Mouse (Mus musculus): ENCODE data around the gene Gm13030.
"Not testable (repeated sequence)": the region's sequence is repeated elsewhere in the genome, so short reads cannot be mapped to it uniquely, and the experiment has no call there.

The Gm13030 gene

DNA sequence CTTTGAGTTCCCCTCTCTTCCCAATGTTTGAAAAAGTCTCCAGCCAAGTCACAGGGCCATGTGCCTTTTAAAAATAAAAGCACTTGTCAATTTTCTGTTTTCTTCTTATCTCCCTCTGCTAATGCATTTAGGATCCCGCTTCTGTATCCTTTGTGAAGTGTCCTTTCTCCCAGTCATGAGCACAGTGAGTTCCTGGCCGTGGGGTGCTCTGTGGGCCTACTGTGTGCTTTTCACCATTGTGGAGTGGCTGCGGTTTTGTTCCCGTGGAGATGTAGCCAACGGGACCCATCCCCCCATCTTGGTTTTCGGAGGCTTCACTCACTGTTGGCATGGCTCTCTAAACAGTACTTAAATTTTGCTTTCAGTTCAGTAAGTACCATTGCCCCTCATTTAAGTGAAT is 7.8 kb downstream of the Gm13030 start:
- DNase-seq (ENCODE audit: low spot score) = no peak

DNA sequence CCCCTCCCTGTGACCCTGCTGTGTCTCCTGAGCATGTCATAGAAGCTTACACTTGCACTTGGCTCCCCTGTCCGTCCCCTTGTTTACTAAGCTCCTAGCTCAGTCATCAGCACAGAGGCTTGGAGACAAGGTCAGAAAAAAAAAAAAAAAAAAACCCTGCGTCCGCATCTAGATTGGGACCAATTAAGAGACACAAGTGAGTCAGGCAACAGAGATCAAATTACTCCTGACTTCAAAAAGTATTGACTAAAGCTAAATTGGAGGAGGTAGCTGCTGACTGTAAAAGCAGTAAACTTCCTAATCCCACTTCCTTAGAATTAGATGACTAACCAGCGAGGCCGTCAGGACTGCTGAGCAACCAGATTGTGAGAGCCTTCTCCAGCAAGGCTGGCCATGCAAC is 8.7 kb downstream of the Gm13030 start:
- no peak for DNase-seq (ENCODE audit: low spot score)

DNA sequence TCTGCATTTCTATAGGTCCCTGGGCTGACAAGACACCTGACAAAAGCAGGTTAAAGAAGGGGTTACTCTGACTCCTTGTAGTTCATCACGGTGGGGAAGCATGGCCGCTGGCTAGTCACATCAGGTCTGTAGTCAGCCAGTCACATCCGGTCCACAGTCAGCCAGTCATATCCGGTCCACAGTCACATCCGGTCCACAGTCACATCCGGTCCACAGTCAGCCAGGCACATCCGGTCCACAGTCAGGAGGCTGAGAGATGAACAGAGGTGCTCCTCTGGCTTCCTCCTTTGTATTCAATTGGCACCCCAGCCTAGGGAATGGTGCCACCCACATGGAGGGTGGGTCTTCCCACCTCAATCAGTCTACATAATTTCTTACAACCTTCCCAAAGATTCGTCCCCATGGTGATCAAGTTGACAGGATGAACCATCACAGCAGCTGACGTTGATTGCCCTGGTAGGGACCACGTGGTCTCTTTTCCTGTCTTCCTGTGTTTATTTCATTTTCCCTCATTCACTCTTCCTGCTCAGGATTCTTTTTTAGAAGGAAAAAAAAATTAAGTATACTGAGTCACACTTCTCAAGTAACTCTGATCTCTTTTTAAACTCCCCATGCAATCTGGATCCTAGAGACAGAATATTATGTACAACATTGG is 10.3 kb downstream of the Gm13030 start, which contains the start of gene Pla2g5:
Gene Pla2g5 (minus strand): TSS at position 139 of the 655 bp plus-strand sequence.
- DNase-seq (ENCODE audit: low spot score) = no peak

DNA sequence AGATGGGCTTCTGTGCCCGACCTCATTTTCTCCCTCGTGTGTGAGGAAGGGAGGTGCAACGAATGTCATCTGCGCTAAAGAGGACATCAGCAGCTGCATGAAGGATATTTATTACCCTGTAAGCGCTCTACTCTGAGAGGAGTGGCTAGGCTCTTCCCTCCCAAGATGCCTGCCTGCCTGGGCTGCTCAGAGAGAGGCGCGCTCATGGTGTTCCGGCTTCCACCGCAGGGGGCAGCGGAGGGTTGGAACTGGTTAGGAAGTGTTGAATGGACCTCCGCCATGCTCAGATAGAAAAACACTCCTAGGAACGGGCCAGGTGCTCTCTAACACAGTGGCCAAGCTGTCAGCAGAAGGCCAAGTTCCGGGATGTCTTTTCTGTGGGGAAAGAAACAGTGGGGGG is 14.0 kb downstream of the Gm13030 start:
- DNase-seq (ENCODE audit: low spot score) = no peak

DNA sequence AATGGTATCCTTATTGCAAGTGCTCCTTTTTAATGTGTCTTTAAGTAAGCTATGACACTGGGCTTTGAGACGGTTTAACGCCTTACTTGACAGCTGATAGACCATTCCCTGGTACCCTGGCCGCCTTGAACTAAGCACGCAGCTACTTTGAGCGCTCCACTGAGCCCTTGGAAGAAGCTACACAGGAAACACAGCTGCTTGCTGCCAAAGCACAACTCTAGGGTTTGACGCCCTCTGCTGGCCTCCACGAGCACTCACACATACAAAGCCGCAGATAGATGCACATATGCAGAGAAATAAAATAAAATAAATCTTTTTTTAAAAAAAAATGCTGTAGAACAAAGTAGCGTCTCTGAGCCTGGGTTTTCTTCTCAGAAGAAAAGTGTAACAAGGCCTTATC is 14.5 kb downstream of the Gm13030 start:
- DNase-seq (ENCODE audit: low spot score) = no peak

DNA sequence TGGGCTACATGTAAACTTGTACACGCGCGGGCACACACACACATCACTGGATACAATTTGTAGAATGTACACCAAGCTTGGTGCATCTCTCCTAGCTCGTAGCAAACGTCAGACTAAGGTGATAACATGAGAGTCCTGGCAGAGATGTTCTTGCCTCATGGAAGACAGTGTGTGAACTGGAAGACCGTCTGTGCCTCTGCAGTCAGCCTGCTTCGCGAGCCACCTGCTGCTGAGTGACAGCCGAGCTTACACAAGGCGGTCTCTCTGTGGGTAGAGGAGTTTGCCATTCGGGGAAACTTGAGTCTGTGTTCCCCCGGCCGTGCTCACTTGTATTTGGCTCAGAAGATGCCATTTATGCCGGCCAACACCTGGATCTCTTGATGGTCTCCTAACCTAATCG is 15.3 kb downstream of the Gm13030 start:
- DNase-seq (ENCODE audit: low spot score) = no peak

DNA sequence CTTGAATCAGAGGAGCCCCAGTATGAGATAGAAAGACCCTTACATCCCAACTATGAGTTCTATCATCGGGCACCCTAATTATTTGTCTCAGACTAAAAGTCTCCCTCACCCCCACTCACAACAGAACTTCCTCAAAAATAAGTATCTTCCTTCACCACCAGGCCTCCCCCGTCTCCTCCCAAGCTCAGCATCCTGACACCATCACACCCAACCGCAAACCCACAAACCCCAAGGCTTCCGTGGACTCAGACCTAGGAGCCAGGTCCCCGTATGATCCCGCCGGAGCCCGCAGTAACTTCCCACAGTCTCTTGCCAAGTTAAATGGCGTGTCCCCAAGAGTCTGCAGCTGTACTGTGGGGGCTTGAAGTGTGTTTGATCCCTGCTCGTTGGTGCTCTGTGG is 16.2 kb downstream of the Gm13030 start:
- DNase-seq (ENCODE audit: low spot score) = no peak

DNA sequence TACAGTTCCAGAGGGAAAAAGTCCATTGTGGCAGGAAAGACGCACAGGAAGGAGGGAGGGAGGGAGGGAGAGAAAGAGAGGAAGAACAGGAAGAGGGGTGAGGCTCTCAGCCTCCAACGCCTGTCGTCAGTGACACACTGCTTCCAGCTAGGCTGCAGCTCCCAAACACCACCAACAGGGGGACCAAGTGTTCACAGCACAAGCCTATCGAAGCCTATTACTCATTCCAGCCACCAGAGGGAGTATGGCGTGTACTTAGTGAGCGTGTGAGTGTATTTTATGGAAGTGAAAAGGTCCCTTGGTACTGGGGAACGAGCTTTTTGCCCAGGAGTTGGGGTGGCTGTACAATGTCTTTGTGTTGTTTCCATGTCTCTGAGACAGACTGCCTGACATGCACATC is 17.3 kb downstream of the Gm13030 start:
- no peak for DNase-seq (ENCODE audit: low spot score)

DNA sequence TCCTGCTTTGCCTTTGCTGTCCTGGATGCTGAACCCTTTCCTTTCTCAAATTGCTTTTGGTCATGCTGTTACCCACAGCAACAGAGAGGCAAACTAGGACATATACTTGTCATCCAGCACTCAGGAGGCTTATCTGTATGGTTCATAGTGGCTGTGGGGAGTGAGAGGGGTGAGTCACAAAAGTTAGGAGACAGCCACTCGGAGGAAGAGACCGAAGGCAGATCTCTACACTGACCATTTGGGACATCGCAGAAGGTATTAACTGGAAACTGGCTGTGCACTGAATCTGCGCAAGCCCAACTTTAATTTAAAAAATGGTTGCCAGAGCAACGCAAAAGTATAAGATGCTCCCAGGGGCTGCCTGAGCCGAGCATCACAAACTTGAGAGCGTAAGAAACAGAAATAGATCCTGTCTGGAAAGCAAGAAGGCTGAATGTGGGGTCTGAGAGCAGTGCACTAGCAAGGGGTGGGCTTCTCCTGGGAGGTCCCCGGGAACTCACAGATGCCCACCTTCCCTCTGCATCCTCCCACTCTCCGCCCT is 18.6 kb downstream of the Gm13030 start:
- no peak for DNase-seq (ENCODE audit: low spot score)

DNA sequence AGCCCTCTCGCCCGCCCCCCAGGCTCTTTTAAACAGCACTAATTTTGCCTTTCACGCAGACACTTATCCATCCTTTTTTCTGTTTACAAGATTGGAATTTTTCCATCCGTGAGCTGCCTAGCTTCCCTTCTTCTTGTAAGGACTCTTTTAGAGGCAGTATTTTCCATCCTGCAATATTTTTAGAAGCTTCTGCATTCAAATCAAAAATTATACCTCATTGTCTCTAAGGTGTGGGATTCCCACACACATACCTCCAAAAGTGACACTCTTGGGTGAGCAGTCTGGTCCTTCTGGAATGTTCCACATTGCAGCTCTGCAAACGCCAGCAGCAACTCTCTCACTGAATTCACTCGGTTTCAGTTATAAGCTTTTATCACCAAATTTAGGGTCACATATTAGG is 20.8 kb downstream of the Gm13030 start:
- no peak for DNase-seq (ENCODE audit: low spot score)

DNA sequence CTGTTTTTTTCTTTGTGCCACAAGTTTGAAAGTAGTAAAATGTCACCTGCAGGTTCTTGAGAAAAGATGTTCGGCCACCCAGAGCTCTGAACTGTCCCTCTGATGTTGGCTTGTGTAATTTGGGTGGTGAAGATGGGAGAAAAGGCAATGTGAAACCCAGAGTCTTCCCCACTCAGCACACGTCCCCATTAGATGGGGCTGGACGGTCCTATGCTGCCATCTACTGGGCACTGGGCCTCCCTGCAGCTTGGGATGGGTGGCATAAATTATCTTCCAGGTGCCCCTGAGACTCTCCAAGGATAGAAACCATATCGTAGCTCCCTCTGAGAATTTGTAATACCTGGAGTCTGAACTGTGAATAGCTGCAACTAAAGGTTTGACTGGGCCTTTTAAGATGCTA is 22.3 kb downstream of the Gm13030 start:
- DNase-seq (ENCODE audit: low spot score) = peak; percentile 63

DNA sequence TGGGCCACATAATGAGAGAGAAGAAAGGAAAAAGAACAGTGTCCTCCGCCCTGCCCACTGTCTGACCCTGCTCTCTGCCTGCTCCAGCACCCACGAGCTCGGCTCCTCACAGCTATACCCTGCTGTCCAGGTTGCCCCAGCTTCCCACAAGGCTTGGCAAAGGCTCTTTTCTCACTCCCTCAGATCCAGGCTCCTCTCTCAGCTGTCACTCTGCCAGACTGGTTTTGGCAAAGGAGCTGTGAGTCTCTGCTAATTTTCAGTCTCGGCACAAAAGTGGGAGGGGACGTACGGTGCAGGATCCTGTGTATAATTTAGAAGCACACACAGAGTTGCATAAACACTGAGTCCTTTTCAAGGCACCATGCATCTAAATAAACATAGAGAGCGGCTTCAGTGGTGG is 32.4 kb downstream of the Gm13030 start:
- DNase-seq (ENCODE audit: low spot score) = no peak

DNA sequence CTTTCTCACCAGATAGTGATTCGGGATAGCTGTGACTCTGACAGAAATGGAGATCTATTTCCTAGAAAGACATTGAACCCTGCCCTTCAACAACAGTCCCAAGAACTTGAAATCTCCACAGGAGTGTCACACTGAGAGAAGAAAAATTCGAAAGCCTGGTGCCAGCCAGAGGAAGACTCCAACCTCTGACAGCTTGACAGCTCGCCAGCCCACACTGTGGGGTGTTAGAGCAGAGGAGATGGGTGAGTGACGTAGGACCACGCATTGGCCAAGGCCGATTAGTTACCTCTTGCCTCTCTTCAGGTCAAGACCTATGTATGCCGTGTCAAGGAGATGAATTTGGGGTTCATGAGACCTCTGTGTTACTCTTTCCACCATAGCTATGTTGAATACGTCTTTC is 33.0 kb downstream of the Gm13030 start:
- DNase-seq (ENCODE audit: low spot score) = no peak

DNA sequence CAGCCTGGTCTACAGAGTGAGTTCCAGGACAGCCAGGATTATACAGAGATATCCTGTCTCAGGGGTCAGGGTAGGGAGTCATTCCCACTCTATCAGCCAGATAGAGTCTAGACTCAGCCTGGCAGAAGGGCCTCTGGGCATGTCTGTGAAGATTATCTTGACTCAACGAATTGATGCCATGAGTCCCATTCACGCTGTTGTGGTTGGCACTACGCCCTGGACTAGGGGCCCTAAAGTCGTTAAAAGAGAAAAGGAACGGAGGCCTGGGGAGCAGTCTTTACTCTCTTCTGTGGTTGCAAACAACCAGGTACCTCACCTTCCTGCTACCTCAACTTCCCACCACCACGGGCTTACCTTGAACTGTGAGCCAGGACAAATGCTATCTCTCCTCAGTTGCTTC is 34.0 kb downstream of the Gm13030 start:
- DNase-seq (ENCODE audit: low spot score) = no peak

DNA sequence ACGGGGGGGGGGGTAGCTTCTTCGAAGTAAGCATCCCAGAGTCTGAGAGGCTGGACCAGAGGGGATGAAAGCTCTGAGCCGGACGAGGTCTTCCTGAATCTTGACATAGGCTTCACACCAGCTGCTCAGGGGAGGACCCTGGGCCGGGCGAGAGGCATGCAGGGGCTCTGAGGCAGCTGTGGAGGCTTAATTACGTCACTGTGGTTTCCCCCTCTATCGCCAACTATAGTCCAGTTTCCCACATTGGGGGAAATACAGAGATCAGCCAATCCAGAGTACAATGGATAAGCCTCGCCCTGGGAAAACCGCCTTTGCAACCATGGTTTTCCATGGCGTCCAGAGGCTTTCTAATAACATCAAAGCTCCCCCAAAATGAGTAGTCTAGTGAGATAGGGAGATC is 46.6 kb downstream of the Gm13030 start:
- no peak for DNase-seq (ENCODE audit: low spot score)

DNA sequence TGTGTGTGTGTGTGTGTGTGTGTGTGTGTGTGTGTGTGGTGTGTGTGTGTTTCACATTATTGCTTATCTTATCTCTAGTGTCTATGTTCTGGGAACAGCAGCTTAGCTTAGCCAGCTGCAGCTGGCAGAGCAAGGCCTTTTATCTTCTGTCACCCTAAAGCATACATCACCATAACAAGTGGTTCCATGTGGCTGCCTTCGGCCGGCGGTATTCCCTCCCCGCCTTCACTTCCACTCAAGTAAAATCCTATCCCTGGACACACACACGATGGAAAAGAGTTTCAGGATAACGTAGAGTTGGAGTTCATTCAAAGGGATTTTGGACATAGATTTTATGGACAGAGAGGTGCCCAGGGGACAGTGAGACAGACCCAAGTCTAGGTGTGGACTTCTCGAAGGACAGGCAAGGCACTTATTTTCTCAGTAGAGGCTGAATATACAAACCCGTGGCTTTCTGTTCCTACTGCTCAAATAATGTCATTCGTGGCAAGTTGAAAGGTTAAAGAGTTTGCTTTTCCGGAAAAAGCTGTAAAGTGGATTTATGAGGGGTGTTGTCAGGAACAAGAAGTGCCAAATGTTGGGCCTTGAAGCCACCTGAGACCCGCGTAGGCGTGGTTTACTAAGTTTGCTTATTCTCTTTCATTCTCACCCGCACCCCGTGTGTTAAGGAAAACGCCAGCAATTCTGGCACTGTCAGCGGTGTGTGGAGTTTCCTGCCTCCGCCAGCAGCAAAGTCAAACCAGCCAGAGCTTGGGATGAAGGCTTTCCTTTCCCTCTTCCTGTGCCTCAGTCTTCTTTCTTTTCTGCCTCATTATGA is 47.8 kb downstream of the Gm13030 start:
- no peak for DNase-seq (ENCODE audit: low spot score)

DNA sequence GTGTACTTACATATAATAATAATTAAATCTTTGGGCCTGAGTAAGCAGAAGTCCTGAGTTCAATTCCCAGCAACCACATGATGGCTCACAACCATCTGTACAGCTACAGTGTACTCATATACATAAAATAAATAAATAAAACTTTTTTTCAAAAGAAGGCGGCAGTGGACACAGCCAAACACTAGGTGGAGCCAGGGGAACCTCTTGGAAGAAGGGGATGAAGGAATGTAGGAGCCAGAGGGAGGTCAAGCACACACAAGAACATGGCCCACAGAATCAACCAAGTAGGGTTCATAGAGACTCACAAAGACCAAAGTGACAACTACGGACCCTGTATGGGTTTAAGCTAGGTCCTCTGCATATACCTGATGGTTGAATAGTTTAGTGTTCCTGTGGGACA is 49.1 kb downstream of the Gm13030 start:
- DNase-seq (ENCODE audit: low spot score) = no peak

DNA sequence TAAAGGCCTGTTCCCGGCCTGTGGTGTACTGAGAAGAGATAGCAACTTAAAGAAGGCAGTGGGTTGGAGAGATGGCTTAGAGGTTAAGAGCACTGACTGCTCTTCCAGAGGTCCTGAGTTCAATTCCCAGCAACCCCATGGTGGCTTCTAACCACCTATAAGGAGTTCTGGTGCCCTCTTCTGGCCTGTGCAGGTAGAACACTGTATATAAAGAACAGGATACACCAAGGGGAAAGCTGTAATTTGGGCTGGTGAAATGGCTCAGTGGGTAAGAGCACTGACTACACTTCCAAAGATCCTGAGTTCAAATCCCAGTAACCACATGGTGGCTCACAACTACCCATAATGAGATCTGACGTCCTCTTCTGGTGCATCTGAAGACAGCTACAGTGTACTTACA is 49.6 kb downstream of the Gm13030 start:
- not testable (repeated sequence) for DNase-seq (ENCODE audit: low spot score)

DNA sequence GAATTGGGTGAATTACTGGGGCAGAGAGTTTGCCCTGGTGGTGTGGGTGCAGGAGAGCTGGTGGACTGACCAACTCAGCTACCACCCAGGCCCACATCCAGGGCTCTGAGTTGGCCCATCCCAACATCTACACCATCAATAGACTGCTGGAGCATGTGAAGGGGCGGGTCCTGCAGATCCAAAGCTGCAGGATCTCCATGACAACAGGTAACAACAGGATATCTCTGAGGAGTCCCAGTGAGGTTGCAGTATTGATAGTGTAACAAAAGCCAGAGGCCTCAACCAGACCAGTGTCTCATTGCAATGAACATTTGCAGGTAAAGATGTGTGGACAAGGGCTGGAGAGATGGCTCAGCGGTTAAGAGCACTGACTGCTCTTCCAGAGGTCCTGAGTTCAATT is 52.7 kb downstream of the Gm13030 start:
- DNase-seq (ENCODE audit: low spot score) = no peak

Measured in ovary, postnatal 10 days (tissue).